Mouse (Mus musculus) embryo, embryonic 9.5 days (tissue): ENCODE data around the gene Cisd1.

Source experiments
- DNase-seq: peaks from one replicate; pipeline ENCODE4 v3.0.0-alpha.2; 2017; ENCODE audit errors: extremely low spot score

The Cisd1 gene

DNA sequence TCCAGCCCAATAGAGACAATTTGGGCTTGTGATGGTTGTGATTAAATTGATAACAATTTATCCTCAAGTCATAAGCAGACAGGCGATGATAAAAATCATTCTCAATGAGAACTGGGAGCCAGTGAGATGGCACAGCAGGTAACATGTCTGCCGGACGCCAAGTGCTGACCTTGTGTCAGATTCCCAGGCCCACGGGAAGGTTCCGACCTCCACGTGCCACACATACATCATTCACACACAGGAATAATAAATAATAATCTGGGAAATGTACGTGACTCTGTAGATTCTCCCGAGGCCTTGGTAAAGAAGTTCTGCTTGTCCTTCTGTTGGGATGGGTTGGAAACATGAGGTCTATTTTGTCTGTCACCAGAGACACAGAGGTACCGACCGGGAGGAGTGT, 17.4 kb downstream of the Cisd1 start:
- DNase-seq, result no peak

DNA sequence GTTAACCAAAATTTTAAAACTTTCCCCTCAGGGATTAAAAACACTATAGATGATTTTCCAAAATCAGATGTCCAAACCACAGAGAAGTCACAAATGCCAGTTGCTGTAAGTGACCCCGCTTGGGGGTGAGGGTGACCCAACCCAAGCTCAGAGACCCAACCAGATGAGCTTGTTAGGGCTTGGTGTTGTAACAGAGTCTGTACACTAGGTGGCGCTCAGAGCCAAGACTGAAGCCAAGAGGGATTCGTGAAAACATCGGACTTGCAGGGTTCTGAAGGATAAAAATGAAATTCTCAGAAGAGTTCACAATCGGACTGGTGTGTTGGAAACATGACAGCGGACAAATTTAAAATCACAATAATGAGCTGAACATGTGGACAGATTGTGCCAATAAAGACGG, 18.0 kb downstream of the Cisd1 start:
- DNase-seq, result peak; percentile 75

DNA sequence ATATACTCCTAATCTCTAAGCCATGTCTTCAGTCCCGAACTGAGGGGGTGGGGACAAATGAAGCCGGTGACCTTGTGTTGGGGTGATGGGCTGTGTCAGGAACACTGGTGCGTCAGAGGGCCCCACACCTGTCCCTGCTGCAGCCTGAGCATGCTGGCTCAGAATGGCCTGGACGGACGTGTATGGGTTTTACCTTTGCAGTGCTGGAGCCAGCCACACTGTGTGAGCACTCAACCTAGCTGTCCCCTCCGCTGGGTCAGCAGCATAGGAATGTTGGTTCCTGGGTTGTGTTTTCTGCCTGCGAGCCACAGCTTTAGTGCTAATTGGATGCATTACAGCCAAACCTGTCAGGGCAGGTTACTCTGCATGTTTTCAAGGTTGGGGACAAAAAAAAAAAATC, 18.6 kb downstream of the Cisd1 start:
- DNase-seq, result no peak

DNA sequence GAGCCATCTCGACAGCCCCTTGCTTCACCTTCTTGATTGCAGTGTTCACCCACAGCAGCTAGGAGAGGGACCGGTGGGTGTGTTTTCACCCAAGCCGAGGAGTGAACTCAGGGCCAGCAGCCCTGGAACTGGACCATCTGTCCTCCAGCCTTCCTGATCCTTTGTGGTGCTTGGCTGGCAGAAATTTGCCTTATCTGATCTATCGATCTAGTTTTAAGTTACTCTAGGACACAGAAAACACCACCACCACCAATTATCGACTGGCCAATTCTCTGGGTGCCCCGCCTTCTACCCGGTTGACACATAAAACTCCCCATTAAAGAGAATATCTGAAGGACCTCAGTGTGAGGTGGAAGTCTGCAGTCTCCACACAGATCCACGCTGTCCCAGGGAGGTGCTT, 21.1 kb downstream of the Cisd1 start:
- DNase-seq, result no peak

DNA sequence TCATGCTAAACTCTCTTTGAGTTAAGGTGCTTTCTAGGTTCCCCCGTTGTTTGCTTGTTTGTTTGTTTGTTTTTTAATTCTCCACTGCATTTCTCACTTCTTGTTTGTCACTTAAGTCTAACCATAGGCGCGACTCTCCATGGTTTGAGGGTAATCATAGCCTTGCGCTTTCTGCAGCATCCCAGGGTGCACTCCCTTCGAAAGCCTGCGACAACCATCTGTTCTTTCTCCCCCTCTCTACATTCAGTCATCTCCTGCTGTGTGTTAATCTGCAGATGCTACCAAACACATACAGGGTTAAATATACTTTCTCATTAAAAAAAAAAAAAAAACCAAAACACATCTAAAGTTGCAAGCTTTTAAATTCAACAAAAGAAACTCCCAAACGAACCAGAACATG, 28.3 kb downstream of the Cisd1 start:
- DNase-seq, result no peak

DNA sequence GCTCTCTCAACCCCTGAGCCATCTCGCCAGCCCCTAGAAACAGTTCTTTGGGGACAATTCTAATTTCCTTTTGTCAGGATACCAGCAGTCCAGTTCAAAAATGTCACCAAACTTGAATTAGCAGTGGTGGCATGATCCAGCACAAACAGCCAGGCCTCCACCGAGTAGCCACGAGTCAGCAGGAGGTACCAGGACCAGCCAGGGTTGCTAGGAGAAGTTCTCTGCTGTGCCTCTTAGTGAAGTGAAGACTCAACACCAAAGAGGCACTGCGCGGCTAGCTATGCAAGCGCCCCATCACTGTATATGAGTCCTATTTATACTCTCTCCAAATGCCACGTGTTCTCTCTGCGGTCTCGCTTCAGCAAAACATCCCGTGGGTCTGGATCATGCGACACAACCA, 28.7 kb downstream of the Cisd1 start:
- DNase-seq, result no peak

DNA sequence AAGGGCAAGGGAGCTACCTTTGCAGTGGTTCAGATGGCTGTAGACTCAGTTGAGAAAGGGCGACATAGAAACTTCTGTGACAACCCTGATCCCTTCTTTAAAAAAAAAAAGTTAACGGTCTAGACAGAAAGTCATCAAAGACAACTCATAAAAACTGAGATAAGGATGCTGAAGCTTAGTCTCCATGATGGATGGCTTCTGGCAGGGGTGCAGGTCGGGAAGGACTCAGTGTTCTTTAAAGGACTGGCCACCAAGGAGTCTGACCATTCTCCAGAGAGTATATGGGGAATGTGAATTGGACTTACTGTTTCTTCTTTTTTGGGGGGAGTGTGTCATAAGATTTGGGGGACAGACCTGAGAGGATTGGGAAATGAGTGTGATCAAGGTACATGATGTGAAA, 30.2 kb downstream of the Cisd1 start:
- DNase-seq, result no peak

DNA sequence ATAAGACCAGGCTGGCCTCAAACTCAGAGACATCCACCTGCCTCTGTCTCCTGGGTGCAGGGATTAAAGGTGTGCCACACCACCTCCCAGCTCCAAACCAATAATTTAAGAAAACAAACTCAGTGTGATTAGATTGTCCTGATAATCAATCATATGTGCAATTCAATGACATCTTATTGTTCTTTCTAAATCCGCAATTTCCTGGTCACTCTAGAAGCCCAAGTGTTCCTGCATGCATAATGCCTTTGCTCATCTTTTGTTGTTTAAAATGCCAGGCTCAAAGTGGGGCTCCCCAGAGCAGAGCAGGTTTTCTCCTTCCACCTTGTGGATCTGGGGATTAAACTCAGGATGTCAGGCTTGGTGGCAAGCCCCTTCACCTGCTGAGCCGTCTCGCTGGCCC, 34.5 kb downstream of the Cisd1 start:
- DNase-seq, result no peak

DNA sequence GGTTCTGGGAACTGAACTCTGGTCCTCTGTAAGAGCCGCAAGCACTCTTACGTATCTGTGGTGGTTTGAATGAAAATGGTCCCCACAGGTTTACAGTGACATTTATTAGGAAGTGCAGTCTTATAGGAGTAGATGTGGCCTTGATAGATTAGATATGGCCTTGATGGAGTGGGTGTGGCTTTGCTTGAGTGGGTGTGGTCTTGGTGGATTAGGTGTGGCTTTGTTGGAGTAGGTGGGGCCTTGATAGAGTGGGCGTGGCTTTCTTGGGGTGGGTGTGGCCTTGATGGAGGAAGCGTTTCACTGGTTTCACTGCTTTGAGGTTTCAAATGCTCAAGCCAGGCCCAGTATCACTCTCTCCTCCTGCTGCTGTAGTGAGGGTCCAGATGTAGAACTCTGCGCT, 36.6 kb downstream of the Cisd1 start:
- DNase-seq, result no peak

DNA sequence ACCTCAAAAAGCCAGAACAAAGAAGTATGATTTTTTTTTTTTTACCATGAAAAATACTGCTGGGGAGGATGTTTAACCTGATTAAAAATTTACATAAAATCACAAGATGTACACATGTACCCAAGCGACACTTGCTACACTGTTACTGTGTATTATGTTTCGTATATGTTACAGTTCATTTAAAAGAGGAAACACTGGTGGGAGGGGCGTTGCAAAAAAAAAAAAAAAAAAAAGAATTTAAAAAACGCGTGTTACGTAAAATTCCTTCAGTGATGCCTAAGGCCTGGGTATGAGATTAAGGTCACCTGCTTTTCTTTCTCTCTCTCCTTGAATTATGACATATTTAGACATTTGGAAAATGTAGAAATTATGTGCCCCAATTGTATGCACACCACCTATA, 38.0 kb downstream of the Cisd1 start:
- DNase-seq, result no peak

DNA sequence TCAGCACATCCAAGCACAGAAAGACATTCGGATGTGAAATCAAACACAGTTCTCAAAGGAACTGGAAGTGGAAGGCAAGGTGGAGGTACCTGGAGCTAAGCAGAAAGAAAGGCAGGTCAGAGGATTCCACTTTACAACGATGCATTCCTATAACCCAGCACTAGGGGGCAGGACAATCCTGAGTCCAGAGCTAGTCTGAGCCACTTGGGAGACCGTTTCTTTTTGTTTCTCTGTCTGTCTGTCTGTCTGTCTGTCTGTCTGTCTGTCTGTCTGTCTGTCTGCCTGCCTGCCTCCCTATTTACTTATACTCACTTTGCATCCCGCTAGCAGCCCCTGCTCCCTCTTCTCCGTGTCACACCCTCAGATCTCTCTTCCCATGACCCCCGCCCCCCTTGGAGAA, 38.6 kb downstream of the Cisd1 start:
- DNase-seq, result peak; percentile 53

DNA sequence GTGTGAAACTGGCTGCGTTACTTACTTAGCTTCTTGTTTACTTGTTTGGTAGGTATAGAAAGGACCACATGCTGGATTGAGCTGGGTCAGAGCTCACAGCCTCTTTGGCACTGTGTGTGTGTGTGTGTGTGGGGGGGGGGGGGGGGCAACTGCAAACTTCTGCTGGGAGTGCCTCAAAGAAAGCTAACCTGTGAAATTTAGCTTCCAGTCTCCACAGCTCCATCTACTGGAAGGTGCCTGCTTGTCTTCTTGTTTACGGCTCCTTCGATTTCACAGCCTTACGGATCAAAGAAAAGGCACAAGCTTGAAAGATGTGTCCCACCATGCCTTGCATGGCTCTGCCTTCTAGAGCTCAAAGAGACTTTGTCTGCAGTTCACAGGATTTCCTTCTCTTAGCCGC, 42.3 kb downstream of the Cisd1 start:
- no peak for DNase-seq

DNA sequence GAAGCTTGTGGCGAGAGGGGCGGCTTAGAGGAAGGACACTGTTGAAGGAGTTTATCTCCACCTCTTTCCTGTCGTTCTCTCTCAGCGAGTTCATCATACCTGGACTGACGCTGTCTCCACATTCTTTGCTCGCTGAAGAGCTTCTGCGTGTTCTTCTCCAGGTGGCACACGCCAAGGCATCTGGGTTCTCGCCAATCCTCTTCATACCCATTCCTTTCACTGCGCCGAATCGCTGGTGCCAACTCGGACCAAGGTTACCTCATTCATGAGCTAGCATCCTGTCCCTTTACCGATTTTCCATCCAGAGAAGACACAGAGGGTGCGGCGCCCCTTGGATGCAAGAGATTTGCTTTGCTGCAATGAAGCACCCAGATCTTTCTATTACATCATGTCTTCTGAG, 44.6 kb downstream of the Cisd1 start:
- DNase-seq, result no peak

DNA sequence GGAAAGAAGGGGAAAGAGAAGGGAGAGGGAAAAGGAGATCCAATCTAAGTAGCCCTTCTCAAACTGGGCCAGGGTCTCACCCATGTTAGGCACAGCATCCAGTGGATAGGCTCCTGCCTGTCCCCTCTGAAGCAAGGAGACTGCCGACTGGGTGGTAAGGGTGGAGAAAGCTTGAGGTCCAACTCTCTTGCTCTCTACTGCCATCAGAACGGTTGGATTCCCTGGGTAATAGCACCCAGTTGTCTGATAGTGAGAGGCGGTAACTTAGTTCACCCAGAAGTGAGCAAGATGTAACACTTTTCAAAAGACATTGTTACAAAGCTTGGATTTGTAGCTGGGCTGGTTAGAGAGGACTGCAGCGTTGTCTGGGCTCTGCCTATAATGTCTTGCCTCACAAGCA, 51.5 kb downstream of the Cisd1 start:
- DNase-seq, result no peak

DNA sequence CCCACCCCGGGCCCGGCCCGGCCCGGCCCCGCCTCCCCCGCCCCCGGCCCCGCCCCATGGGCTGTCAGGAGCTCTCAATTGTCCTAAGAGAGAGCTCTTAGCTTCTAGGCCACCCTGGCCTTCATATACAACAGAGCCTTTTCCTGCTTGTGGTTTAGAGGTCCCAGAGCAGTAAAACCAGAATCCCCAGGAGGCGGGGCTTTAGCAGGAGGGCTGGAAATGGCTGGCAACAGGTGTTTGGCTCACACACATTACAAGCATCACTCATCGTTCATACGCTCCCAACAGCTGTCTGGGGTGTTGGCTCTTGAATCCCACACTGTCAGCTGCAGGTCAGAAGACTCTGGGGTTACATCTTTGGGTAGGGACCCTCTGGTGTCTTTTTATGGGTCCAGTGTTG, 52.5 kb downstream of the Cisd1 start:
- DNase-seq, result no peak

DNA sequence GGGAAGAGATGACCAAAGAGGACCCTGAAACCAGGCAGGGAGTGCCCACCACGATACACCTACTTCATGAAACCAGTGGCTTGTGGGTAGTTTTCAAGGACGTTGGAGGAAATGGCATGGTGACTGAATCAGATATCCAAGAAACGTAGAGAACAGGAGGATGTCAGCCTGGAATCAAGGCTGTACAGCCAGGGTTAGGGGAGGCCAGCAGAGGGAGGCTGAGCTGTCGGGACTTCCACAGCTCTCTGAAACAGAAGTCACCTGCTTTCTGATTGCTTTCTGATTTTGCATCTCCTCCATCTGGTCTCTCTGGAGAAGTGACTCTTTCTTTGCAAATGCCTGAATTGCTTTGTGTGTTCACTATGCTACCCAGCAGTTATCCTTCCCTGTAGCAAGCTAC, 53.0 kb downstream of the Cisd1 start:
- DNase-seq, result no peak

DNA sequence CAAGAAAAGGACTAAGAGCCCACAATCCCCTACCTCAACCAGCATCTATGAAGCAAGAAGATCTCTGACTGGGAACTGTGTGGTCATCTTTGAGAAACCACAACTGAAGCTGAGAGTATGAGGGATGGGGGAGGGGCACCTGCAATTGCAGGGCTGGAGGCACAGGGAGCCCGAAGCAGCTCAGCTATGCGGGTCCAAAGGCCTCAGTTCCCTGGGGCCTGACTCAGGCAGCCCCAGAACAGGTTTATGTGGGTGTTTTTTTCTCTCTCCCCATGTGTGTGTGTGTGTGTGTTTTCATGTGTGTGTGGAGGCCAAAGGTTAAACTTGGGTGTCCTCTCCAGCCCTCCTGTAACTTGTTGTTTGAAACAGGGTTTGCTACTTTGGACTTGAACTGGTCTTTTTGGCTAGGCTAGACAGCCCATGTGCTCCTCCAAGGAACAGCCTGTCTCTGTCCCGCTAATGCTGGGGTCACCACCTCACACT, 53.5 kb downstream of the Cisd1 start:
- DNase-seq, result no peak

DNA sequence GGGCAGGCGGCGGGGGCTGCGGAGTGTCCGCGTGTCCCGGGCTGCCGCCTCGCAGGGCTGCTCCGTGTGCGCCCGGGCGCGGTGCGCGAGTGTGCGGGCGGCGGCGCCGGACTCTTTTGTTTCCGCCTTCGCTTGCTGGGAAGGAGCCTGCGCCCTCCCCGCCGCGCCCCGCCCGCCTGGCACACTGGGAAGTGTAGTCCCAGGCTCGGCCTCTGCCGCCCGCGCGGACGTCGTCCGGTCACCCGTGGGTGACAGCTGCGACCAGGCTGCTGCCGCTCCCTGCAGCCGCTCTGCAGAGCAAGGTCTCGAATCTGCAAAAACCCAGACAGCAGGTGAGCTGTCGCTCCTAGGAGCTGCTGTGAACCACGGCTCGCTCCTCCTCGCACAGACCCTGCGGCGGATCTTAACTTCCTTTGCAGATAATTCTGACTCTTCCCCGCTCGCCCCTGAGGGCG, 59.6 kb downstream of the Cisd1 start, which contains the start of gene Ube2d1:
Gene Ube2d1 (minus strand): TSS at position 137 of the 455 bp plus-strand sequence.
- DNase-seq, result peak; percentile 87

DNA sequence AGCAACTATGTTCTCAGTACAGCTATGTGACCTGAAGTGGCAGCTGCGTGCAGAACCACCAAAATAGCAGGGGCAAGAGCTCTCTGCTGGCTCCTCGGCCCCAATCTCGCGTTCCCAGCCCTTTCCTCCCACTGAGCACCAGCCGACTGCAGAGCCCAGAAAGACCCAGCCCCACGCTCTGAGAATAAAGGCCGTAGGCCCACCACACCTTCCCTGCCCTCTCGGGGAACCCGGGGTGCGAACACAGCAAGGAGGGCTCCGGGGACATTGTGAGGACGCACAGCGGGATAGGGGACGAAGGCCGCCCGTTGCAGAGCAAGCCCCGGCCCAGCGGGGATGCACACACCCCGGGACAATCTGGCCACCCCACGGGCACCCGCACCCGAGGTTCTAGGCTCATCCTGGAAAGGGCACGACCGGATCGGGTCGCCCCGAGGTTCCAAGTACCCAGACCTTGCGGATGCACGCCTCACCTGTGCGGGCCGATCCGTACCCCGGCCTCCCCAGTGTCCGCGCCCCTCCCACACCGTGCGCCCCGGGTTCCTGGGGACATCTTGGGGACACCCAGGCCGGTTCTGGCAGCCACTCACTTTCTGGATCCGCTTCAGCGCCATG, 60.1 kb downstream of the Cisd1 start:
- peak; percentile 66 for DNase-seq

DNA sequence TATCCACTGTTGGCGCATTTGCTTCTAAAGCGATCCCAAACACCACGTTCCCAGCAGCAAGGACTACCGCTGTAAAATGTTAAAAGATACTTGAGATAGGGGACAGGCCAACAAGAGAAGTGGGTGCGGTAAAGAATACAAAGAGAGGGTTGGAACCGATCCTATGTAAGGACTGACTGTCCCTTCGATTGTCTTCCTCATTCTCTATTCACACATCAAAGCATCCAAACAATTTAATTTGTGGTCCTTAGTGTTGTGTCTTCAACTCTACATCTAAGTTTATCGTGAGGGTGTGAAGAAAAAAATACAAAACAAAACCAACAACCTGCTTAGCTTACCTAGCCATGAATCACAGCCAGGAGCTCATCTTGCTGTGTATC, 60.6 kb downstream of the Cisd1 start:
- no peak for DNase-seq
